Mouse (Mus musculus) hindbrain, embryonic 11.5 days (tissue): ENCODE measurements around the gene Zbtb40. TPM values are rescaled to one million over a fixed set of nuclear protein-coding genes. Genes with fewer than 3 reads are reported as not detected.

Experiments used
- ATAC-seq: fragments of 200-750 bp; cut with Nextera tagmentation; 2 replicates; pipeline ENCODE4 v1.8.0; 2017; ENCODE audit warnings: mild to moderate bottlenecking, moderate TSS enrichment, moderate library complexity; ENCODE audit not compliant: low FRiP score
- DNase-seq: peaks from one replicate; pipeline ENCODE4 v3.0.0-alpha.2; 2015; ENCODE audit warnings: low spot score
- H3K27ac ChIP-seq: fragments of 300-500 bp; sonication (generic); 2 replicates; pipeline ENCODE4 v1.5.1; 2014; ENCODE audit warnings: mild to moderate bottlenecking, low read depth, low read length
- H3K27me3 ChIP-seq: fragments of 300-500 bp; sonication (generic); 2 replicates; pipeline ENCODE4 v1.6.1; 2014; ENCODE audit warnings: mild to moderate bottlenecking, low read length, moderate library complexity, mixed read lengths; ENCODE audit not compliant: control insufficient read depth, insufficient read depth
- H3K36me3 ChIP-seq: fragments of 300-500 bp; sonication (generic); 2 replicates; pipeline ENCODE4 v1.6.1; 2014; ENCODE audit warnings: mild to moderate bottlenecking, low read length, moderate library complexity, mixed read lengths; ENCODE audit not compliant: control insufficient read depth, insufficient read depth
- H3K4me1 ChIP-seq: fragments of 300-500 bp; sonication (generic); replicated peaks from 2 replicates; pipeline ENCODE4 v1.6.1; 2014; ENCODE audit warnings: low read length, mixed read lengths; ENCODE audit not compliant: control insufficient read depth, insufficient read depth
- H3K4me2 ChIP-seq: fragments of 300-500 bp; sonication (generic); replicated peaks from 2 replicates; pipeline ENCODE4 v1.6.1; 2014; ENCODE audit warnings: mild to moderate bottlenecking, low read depth, low read length
- H3K4me3 ChIP-seq: fragments of 300-500 bp; sonication (generic); 2 replicates; pipeline ENCODE4 v1.5.1; 2014; ENCODE audit warnings: low read depth, low read length
- H3K9ac ChIP-seq: fragments of 300-500 bp; sonication (generic); 2 replicates; pipeline ENCODE4 v1.6.1; 2014; ENCODE audit warnings: low read depth, low read length
- H3K9me3 ChIP-seq: fragments of 300-500 bp; sonication (generic); 2 replicates; pipeline ENCODE4 v1.6.1; 2016; ENCODE audit warnings: low read length; ENCODE audit not compliant: control insufficient read depth
- WGBS: fragments of 180-500 bp; shearing (Covaris S2); extraction: QIAGEN DNeasy Blood & Tissue Kit; methylation state at CpG from one replicate; pipeline ENCODE4 v1.1.7; 2014; 5-methylcytosine and 5-hydroxymethylcytosine counted together
- polyA plus RNA-seq: library from polyadenylated mRNA; unstranded; fragments of >200 nt; fragmentation: Nextera tagmentation; extraction: Ambion mirVana; gene quantifications from 2 replicates; pipeline ENCODE4 v1.2.1, GENCODE M21; 2014

Gene Zbtb40
- polyA plus RNA-seq, 1 experiment from 2014 or later, result 3.5 TPM

DNA sequence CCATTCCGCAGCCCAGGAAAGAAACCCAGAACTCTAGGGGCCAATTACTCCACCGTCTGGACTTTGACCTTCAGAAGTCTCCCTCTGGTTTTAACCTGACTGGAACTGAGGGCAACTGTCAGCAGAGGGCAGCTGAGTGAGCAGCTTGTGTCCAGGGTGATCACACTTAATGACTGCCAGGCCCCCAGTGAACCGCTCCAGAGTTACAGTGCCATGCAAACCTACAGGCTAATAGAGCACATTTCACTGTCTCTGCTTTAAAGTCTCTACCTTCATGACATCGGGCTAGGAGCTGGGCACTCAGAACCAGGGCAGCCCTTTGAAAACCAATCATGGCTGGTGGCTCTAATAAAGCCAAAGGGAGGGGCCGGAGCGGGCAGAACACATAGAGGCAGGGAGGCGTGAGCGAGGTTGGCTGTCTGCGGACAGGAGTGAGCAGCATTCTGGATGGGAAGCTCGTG lies 7.4 kb downstream of the Zbtb40 start:
- DNase-seq (no peak), ATAC-seq (no peak)
- 63% methylated on average over 10 of the region's 10 CpGs for whole genome bisulfite sequencing
- Histone ChIP-seq H3K9ac (no peak overlapping the region), H3K4me3 (no peak overlapping the region), H3K27me3 (no peaks in the 10 kb centered on the region), H3K27ac (no peak overlapping the region), H3K36me3 (no peaks in the 10 kb centered on the region), H3K4me2 (no peak overlapping the region), H3K4me1 (no peaks in the 10 kb centered on the region), H3K9me3 (no peaks in the 10 kb centered on the region)

- no peaks in the 10 kb centered on the region for H3K4me1 ChIP-seq
- WGBS, result 96% methylated on average over 7 of the region's 7 CpGs
- H3K9ac ChIP-seq, result no peak overlapping the region
- H3K27ac ChIP-seq, result no peak overlapping the region
- H3K36me3 ChIP-seq, result no peaks in the 10 kb centered on the region
- no peak overlapping the region for H3K4me2 ChIP-seq
- DNase-seq (no peak), ATAC-seq (no peak)
- H3K27me3 ChIP-seq, result no peaks in the 10 kb centered on the region
- no peak overlapping the region for H3K4me3 ChIP-seq
- no peaks in the 10 kb centered on the region for H3K9me3 ChIP-seq
These were observed 9.2 kb downstream of the Zbtb40 start for GRCm38 (mm10) chr4:137039441-137039840.

DNA sequence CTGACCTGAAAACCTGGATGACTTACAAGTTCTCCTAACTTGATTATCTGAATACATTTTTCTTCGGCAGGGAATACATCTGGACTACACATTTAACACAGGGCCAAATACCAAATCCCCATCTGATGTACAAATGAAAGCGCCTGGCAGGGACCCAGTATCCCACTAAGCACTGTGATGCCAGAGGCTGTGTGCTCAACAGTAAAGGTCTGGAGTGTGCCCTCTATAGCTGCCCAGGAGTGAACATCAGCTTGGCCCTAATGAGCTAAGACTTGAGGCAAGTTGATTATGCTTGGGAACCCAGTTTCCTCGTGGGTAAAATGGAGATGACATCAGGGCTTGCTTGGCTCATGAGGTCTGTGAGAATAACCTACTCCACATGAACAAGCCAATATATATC lies 10.1 kb downstream of the Zbtb40 start:
- 82% methylated on average over 3 of the region's 3 CpGs for WGBS
- Histone ChIP-seq H3K9ac (no peak overlapping the region), H3K36me3 (no peaks in the 10 kb centered on the region), H3K4me3 (no peak overlapping the region), H3K27ac (no peak overlapping the region), H3K4me2 (no peak overlapping the region), H3K27me3 (no peaks in the 10 kb centered on the region), H3K9me3 (no peaks in the 10 kb centered on the region), H3K4me1 (no peaks in the 10 kb centered on the region)
- DNase-seq, result no peak
- no peak for ATAC-seq

DNA sequence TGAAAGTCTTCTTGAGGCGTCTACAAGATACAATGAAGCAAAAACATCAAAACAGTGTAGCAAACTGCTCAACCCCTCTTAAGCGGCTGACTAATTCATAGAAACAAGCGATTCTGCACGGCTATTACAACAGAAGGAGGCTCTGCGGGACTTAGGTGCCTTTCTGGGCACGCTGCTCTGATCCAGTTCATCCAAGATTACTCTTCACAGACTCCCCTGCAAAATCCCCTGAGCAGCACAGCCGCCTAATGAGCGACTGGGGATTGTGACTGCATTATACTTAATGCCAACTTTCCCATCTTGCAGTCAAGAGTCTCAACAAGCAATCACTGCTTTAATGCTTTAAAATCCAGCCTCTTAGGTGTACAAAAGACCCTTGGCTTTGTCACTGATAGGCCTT lies 10.5 kb downstream of the Zbtb40 start:
- ATAC-seq (no peak), DNase-seq (no peak)
- H3K4me2 ChIP-seq, result no peak overlapping the region
- WGBS, result 54% methylated on average over 8 of the region's 8 CpGs
- no peaks in the 10 kb centered on the region for H3K27me3 ChIP-seq
- no peaks in the 10 kb centered on the region for H3K9me3 ChIP-seq
- no peak overlapping the region for H3K9ac ChIP-seq
- H3K4me3 ChIP-seq, result no peak overlapping the region
- no peaks in the 10 kb centered on the region for H3K36me3 ChIP-seq
- no peak overlapping the region for H3K27ac ChIP-seq
- no peaks in the 10 kb centered on the region for H3K4me1 ChIP-seq

GRCm38 (mm10) chr4:137033115-137033887 lies 15.3 kb downstream of the Zbtb40 start:
- ATAC-seq (no peak), DNase-seq (no peak)
- Histone ChIP-seq H3K27ac (no peak overlapping the region), H3K36me3 (no peaks in the 10 kb centered on the region), H3K4me2 (no peak overlapping the region), H3K9ac (no peak overlapping the region), H3K4me1 (no peaks in the 10 kb centered on the region), H3K27me3 (0 out of 2 replicates have a peak, but pooled peaks cover 2% of the 10 kb centered on the region), H3K4me3 (no peak overlapping the region), H3K9me3 (no peaks in the 10 kb centered on the region)
- WGBS, result 59% methylated on average over 7 of the region's 7 CpGs

DNA sequence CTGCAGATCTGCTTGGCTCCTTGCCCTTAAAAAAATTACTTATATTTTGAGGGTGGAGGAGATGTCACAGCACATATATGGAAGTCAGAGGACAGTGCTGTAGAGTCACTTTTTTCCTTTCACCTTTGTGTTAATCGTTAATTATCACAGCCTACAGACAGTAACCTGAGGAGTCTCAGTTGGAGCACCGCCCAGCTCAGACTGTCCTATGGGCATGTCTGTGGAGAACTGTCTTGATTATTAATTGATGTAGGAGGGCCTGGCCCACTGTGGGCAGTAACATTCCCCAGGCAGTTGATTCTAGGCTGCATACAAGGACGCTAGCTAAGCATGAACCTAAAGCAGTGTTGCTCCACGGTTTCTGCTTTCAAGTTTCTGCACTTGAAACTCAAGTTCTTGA lies 16.1 kb downstream of the Zbtb40 start:
- Histone ChIP-seq H3K4me2 (no peak overlapping the region), H3K27ac (no peak overlapping the region), H3K9ac (no peak overlapping the region), H3K27me3 (0 out of 2 replicates have a peak, but pooled peaks cover 2% of the 10 kb centered on the region), H3K36me3 (no peaks in the 10 kb centered on the region), H3K4me1 (no peaks in the 10 kb centered on the region), H3K4me3 (no peak overlapping the region), H3K9me3 (no peaks in the 10 kb centered on the region)
- ATAC-seq, result no peak
- DNase-seq, result no peak
- 88% methylated on average over 4 of the region's 4 CpGs for WGBS

DNA sequence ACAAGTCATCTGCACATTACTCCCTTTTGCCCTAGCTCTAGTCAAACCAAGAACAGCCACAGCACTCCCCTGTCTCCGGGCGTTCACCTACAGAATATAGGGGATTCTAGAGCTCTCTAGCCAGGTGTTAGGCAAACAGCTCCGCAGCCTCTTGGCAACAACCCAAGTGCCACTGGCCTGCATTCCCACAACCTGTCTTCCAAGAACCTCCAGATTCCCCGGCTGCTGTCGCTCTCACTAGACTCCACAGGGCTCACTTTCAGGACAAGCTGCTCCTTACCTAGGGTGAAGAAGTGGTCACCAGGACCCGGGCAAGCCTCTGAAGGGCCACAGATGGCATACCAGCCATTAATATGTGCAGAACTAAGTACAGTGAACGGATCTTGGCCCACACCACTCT lies 17.3 kb downstream of the Zbtb40 start:
- no peaks in the 10 kb centered on the region for H3K9me3 ChIP-seq
- no peaks in the 10 kb centered on the region for H3K4me1 ChIP-seq
- no peak overlapping the region for H3K4me3 ChIP-seq
- H3K27me3 ChIP-seq, result 0 out of 2 replicates have a peak, but pooled peaks cover 2% of the 10 kb centered on the region
- 89% methylated on average over 7 of the region's 7 CpGs for WGBS
- H3K36me3 ChIP-seq, result no peaks in the 10 kb centered on the region
- no peak overlapping the region for H3K4me2 ChIP-seq
- H3K9ac ChIP-seq, result no peak overlapping the region
- H3K27ac ChIP-seq, result no peak overlapping the region
- no peak for ATAC-seq
- DNase-seq, result no peak

- ATAC-seq (no peak), DNase-seq (no peak)
- H3K27me3 ChIP-seq, result 0 out of 2 replicates have a peak, but pooled peaks cover 2% of the 10 kb centered on the region
- no peaks in the 10 kb centered on the region for H3K4me1 ChIP-seq
- H3K27ac ChIP-seq, result no peak overlapping the region
- H3K9me3 ChIP-seq, result no peaks in the 10 kb centered on the region
- no peak overlapping the region for H3K4me2 ChIP-seq
- WGBS, result 80% methylated on average over 8 of the region's 8 CpGs
- H3K9ac ChIP-seq, result no peak overlapping the region
- no peak overlapping the region for H3K4me3 ChIP-seq
- no peaks in the 10 kb centered on the region for H3K36me3 ChIP-seq
These were observed 19.3 kb downstream of the Zbtb40 start for GRCm38 (mm10) chr4:137029348-137029747.

DNA sequence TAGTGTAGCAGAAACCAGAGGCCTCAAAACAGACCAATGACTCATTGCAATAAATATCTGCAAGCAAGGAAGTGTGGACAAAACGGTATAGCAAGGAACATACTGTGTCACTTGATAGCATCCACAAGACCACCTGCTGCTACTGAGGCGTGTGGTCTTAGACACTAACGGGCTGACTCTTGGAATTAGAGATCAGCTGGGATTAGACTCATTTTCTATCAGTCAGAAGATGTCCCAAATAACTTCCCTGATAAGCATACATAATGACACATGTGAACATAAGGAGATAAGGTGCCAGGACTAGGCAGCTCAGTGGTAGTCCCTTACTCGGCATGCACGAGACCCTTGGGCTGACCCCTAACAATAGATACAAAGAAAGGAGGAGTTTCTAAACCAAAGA lies 21.6 kb downstream of the Zbtb40 start:
- no peak overlapping the region for H3K4me2 ChIP-seq
- no peak for ATAC-seq
- no peak for DNase-seq
- no peaks in the 10 kb centered on the region for H3K4me1 ChIP-seq
- H3K27ac ChIP-seq, result no peak overlapping the region
- no peak overlapping the region for H3K4me3 ChIP-seq
- H3K27me3 ChIP-seq, result 0 out of 2 replicates have a peak, but pooled peaks cover 2% of the 10 kb centered on the region
- WGBS, result 61% methylated on average over 5 of the region's 5 CpGs
- H3K9ac ChIP-seq, result no peak overlapping the region
- no peaks in the 10 kb centered on the region for H3K9me3 ChIP-seq
- H3K36me3 ChIP-seq, result no peaks in the 10 kb centered on the region
